Mouse (Mus musculus) MEL (cell line): Measurements from ENCODE around the gene Prkce. TPM values are rescaled to one million over a fixed set of nuclear protein-coding genes. Genes with fewer than 3 reads are reported as not detected.

Experiments used
- DNase-seq: peaks from one replicate; pipeline ENCODE4 v3.0.0; 2011; ENCODE audit warnings: low read depth, low spot score
- H3K27ac ChIP-seq: 2 replicates; pipeline ENCODE4 v1.5.1; 2012; ENCODE audit warnings: low read depth, mild to moderate bottlenecking, control low read depth, low read length, moderate library complexity; ENCODE audit not compliant: control insufficient read depth
- H3K27me3 ChIP-seq, 2 experiments: fragments of 150-350 bp in 1 of 2; sonication (generic) in 1 of 2; 2 replicates each; pipeline ENCODE4 v1.6.1; 2012; ENCODE audit warnings: low read length in 2 of 2, mild to moderate bottlenecking in 2 of 2, improper control_type of control experiment in 1 of 2, moderate library complexity in 1 of 2; ENCODE audit not compliant: insufficient read depth in 2 of 2, control insufficient read depth in 1 of 2
- H3K36me3 ChIP-seq, 2 experiments: 2 replicates each; pipeline ENCODE4 v1.6.1; 2012 to 2014; ENCODE audit warnings: low read length in 2 of 2, improper control_type of control experiment in 1 of 2, inconsistent platforms in 1 of 2, mild to moderate bottlenecking in 1 of 2; ENCODE audit not compliant: insufficient read depth in 2 of 2, control insufficient read depth in 1 of 2
- H3K4me1 ChIP-seq, 2 experiments: fragments of 150-350 bp in 1 of 2; sonication (generic) in 1 of 2; 2 replicates each; pipeline ENCODE4 v1.6.1; 2012; ENCODE audit warnings: low read length in 2 of 2, improper control_type of control experiment in 1 of 2, mild to moderate bottlenecking in 1 of 2; ENCODE audit not compliant: insufficient read depth in 2 of 2, control insufficient read depth in 1 of 2
- H3K4me3 ChIP-seq, 2 experiments: fragments of 150-350 bp in 1 of 2; sonication (generic) in 1 of 2; 2 replicates each; pipeline ENCODE4 v1.5.1; 2012; ENCODE audit warnings: low read depth in 2 of 2, low read length in 2 of 2, mild to moderate bottlenecking in 2 of 2, moderate library complexity in 2 of 2, control low read depth in 1 of 2, improper control_type of control experiment in 1 of 2; ENCODE audit not compliant: control insufficient read depth in 1 of 2, insufficient read depth in 1 of 2
- H3K79me2 ChIP-seq: 2 replicates; pipeline ENCODE4 v1.6.1; 2012; ENCODE audit warnings: mild to moderate bottlenecking, low read length, moderate library complexity; ENCODE audit not compliant: control insufficient read depth, poor library complexity, insufficient read depth
- H3K9ac ChIP-seq: 2 replicates; pipeline ENCODE4 v1.6.1; 2012; ENCODE audit warnings: low read depth, mild to moderate bottlenecking, control low read depth, low read length, moderate library complexity; ENCODE audit not compliant: control insufficient read depth, poor library complexity, severe bottlenecking
- H3K9me3 ChIP-seq: fragments of 150-350 bp; sonication (generic); replicated peaks from 2 replicates; pipeline ENCODE4 v1.6.1; 2012; ENCODE audit warnings: mild to moderate bottlenecking, low read length, improper control_type of control experiment, moderate library complexity; ENCODE audit not compliant: insufficient read depth
- BHLHE40 ChIP-seq: IDR thresholded peaks from 2 replicates; pipeline ENCODE4 v1.6.1; 2012; ENCODE audit warnings: low read depth, mild to moderate bottlenecking, inconsistent platforms, low read length, improper control_type of control experiment, borderline replicate concordance
- CHD1 ChIP-seq: IDR thresholded peaks from 2 replicates; pipeline ENCODE4 v1.6.1; 2012; ENCODE audit warnings: low read depth, mild to moderate bottlenecking, inconsistent platforms, low read length, improper control_type of control experiment
- CHD2 ChIP-seq: IDR thresholded peaks from 2 replicates; pipeline ENCODE4 v1.6.1; 2011; ENCODE audit warnings: low read length, improper control_type of control experiment
- EP300 ChIP-seq, 2 experiments: IDR thresholded peaks; 2 replicates each; pipeline ENCODE4 v1.6.1; 2011; ENCODE audit warnings: improper control_type of control experiment in 2 of 2, low read length in 2 of 2, low read depth in 1 of 2, mild to moderate bottlenecking in 1 of 2
- ETS1 ChIP-seq: IDR thresholded peaks from 2 replicates; pipeline ENCODE4 v1.6.1; 2012; ENCODE audit warnings: low read depth, mild to moderate bottlenecking, inconsistent platforms, low read length, improper control_type of control experiment, moderate library complexity
- GABPA ChIP-seq: IDR thresholded peaks from 2 replicates; pipeline ENCODE4 v1.6.1; 2012; ENCODE audit warnings: low read depth, mild to moderate bottlenecking, inconsistent platforms, low read length, improper control_type of control experiment, moderate library complexity
- KAT2A ChIP-seq: conservative IDR thresholded peaks from 2 replicates; pipeline ENCODE4 v1.6.1; 2012; ENCODE audit warnings: low read depth, low read length, improper control_type of control experiment, inconsistent platforms
- MAFK ChIP-seq: IDR thresholded peaks from 2 replicates; pipeline ENCODE4 v1.6.1; 2011; ENCODE audit warnings: low read depth, mild to moderate bottlenecking, low read length, improper control_type of control experiment, borderline replicate concordance
- MAX ChIP-seq: IDR thresholded peaks from 2 replicates; pipeline ENCODE4 v1.6.1; 2011; ENCODE audit warnings: low read length, improper control_type of control experiment
- MAZ ChIP-seq: IDR thresholded peaks from 2 replicates; pipeline ENCODE4 v1.6.1; 2012; ENCODE audit warnings: low read depth, mild to moderate bottlenecking, inconsistent platforms, low read length, improper control_type of control experiment
- MEF2A ChIP-seq: IDR thresholded peaks from 2 replicates; pipeline ENCODE4 v1.6.1; 2014; ENCODE audit warnings: low read depth, mild to moderate bottlenecking, inconsistent platforms, low read length, improper control_type of control experiment; ENCODE audit not compliant: poor library complexity, insufficient replicate concordance, severe bottlenecking; ENCODE audit errors: extremely low read depth
- MYB ChIP-seq: IDR thresholded peaks from 2 replicates; pipeline ENCODE4 v1.6.1; 2011; ENCODE audit warnings: mild to moderate bottlenecking, low read depth, low read length, improper control_type of control experiment
- MYC ChIP-seq: IDR thresholded peaks from 2 replicates; pipeline ENCODE4 v1.6.1; 2011; ENCODE audit warnings: low read depth, mild to moderate bottlenecking, low read length, improper control_type of control experiment, moderate library complexity
- NELFE ChIP-seq: IDR thresholded peaks from 2 replicates; pipeline ENCODE4 v1.6.1; 2011; ENCODE audit warnings: low read depth, low read length, improper control_type of control experiment
- NRF1 ChIP-seq: IDR thresholded peaks from 2 replicates; pipeline ENCODE4 v1.6.1; 2014; ENCODE audit warnings: low read depth, mild to moderate bottlenecking, inconsistent platforms, low read length, improper control_type of control experiment, moderate library complexity; ENCODE audit not compliant: poor library complexity, insufficient read depth, severe bottlenecking
- POLR2A ChIP-seq, 2 experiments: IDR thresholded peaks; 2 replicates each; pipeline ENCODE4 v1.6.1; 2011 to 2012; ENCODE audit warnings: low read length in 2 of 2, mild to moderate bottlenecking in 2 of 2, control low read depth in 1 of 2, improper control_type of control experiment in 1 of 2, low read depth in 1 of 2, moderate library complexity in 1 of 2; ENCODE audit not compliant: control insufficient read depth in 1 of 2, insufficient read depth in 1 of 2, poor library complexity in 1 of 2
- POLR2AphosphoS5 ChIP-seq: IDR thresholded peaks from 2 replicates; pipeline ENCODE4 v1.6.1; 2012; ENCODE audit warnings: low read depth, borderline replicate concordance, mild to moderate bottlenecking, inconsistent platforms, low read length, moderate library complexity, mixed read lengths
- RAD21 ChIP-seq: IDR thresholded peaks from 2 replicates; pipeline ENCODE4 v1.6.1; 2011; ENCODE audit warnings: mild to moderate bottlenecking, low read depth, low read length, improper control_type of control experiment
- RCOR1 ChIP-seq: IDR thresholded peaks from 2 replicates; pipeline ENCODE4 v1.6.1; 2012; ENCODE audit warnings: low read depth, mild to moderate bottlenecking, inconsistent platforms, low read length, improper control_type of control experiment
- SIN3A ChIP-seq: IDR thresholded peaks from 2 replicates; pipeline ENCODE4 v1.6.1; 2012; ENCODE audit warnings: low read length, improper control_type of control experiment, inconsistent platforms
- TAL1 ChIP-seq: IDR thresholded peaks from 2 replicates; pipeline ENCODE4 v1.6.1; 2012; ENCODE audit warnings: mild to moderate bottlenecking, inconsistent platforms, low read length, moderate library complexity, mixed read lengths
- TBP ChIP-seq: IDR thresholded peaks from 2 replicates; pipeline ENCODE4 v1.8.0; 2011; ENCODE audit warnings: low read depth, low read length, improper control_type of control experiment
- TCF12 ChIP-seq: IDR thresholded peaks from 2 replicates; pipeline ENCODE4 v1.6.1; 2014; ENCODE audit warnings: low read depth, mild to moderate bottlenecking, inconsistent platforms, low read length, improper control_type of control experiment, moderate library complexity
- UBTF ChIP-seq: IDR thresholded peaks from 2 replicates; pipeline ENCODE4 v1.6.1; 2012; ENCODE audit warnings: low read depth, mild to moderate bottlenecking, inconsistent platforms, low read length, improper control_type of control experiment, moderate library complexity, borderline replicate concordance; ENCODE audit not compliant: insufficient read depth
- USF1 ChIP-seq: IDR thresholded peaks from 2 replicates; pipeline ENCODE4 v1.6.1; 2014; ENCODE audit warnings: low read depth, mild to moderate bottlenecking, inconsistent platforms, low read length, improper control_type of control experiment, moderate library complexity
- ZKSCAN1 ChIP-seq: IDR thresholded peaks from 2 replicates; pipeline ENCODE4 v1.6.1; 2012; ENCODE audit warnings: low read depth, mild to moderate bottlenecking, inconsistent platforms, low read length, improper control_type of control experiment, moderate library complexity
- ZMIZ1 ChIP-seq: IDR thresholded peaks from 2 replicates; pipeline ENCODE4 v1.6.1; 2012; ENCODE audit warnings: low read depth, mild to moderate bottlenecking, inconsistent platforms, low read length, improper control_type of control experiment, moderate library complexity
- polyA plus RNA-seq, 2 experiments: library from polyadenylated mRNA; stranded (reverse) in 1 of 2; unstranded in 1 of 2; fragments of >175 nt in 1 of 2; fragments of >200 nt in 1 of 2; gene quantifications; 2 replicates each; pipeline versions ENCODE4 v1.2.1 to v1.2.4; 2012; ENCODE audit warnings: low replicate concordance in 2 of 2, low read depth in 1 of 2; ENCODE audit not compliant: insufficient read length in 2 of 2, insufficient read depth in 1 of 2, missing spikeins in 1 of 2
- total RNA-seq: library from RNA; depleted of rRNA; stranded (reverse); fragments of 300-350 nt; gene quantifications from 2 replicates; pipeline ENCODE4 v1.2.3, GENCODE M21; 2012

The Prkce gene
- total and polyA plus RNA-seq, 3 experiments, result 3.0 to 5.3 TPM; not detected in 1

DNA sequence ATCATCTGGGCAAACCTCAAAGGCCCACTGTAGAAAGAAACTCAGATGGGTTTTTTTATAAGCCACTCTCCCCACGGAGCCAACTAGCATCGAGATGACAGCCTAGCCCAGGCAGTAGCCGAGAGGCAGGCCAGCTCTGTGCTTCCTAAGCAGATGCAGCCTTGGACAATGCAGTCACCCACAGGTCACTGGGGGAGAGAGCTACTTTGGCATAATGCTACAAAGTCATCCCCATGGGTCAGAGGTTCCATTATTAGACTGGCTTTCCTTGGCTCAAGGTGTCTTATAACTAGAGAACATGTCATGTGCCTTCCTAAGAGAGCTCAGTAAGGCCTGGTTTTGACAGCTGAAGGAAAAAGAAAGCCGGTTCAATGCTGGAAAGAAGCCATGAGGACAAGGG lies 465.5 kb downstream of the Prkce start:
- no peak overlapping the region for H3K9ac ChIP-seq
- H3K4me3 ChIP-seq, result no peak overlapping the region
- H3K36me3 ChIP-seq, result no peaks in the 10 kb centered on the region; a peak in 1 of 4 replicates
- TF ChIP-seq USF1 (no peak), POLR2AphosphoS5 (no peak), MEF2A (no peak), ZKSCAN1 (no peak), RCOR1 (no peak), TBP (no peak), RAD21 (no peak), SIN3A (no peak), TCF12 (no peak), GABPA (no peak), ZMIZ1 (no peak), MYC (no peak), NELFE (no peak), KAT2A (no peak), BHLHE40 (no peak), POLR2A (IDR thresholded peaks at IDR 0.05; ENCODE audit: control insufficient read depth in 1 of 2, insufficient read depth in 1 of 2, low read depth in 1 of 2, low read length in 2 of 2, poor library complexity in 1 of 2) (no peak), CHD1 (no peak)
- no peaks in the 10 kb centered on the region for H3K79me2 ChIP-seq
- H3K4me1 ChIP-seq, result no peaks in the 10 kb centered on the region
- H3K9me3 ChIP-seq, result no peaks in the 10 kb centered on the region
- no peak overlapping the region for H3K27ac ChIP-seq
- no peaks in the 10 kb centered on the region for H3K27me3 ChIP-seq
- no peak for DNase-seq

DNA sequence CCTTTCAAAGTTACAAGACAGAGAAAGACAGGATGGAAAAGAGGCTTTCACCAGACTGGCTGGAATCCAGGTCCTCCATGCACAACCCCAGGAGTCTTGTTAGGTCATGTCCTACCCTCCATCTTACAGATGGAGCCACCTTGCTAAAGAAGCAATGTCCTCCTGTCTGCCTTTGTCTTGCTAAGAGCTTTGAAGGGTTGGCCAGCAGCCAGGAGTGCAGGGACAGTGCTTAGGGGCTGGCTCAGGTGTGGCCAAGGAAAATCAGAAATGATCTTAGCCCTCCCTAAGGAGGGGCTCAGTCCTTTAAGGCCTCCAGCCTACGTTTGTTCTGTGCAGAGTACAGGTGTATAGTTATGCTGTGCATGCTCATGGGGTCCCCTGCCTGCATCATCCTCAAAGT lies 469.7 kb downstream of the Prkce start:
- H3K4me3 ChIP-seq, result no peak overlapping the region
- no peak overlapping the region for H3K9ac ChIP-seq
- no peaks in the 10 kb centered on the region for H3K79me2 ChIP-seq
- TF ChIP-seq TAL1 (no peak), CHD2 (no peak), KAT2A (no peak), MAX (no peak), UBTF (no peak), NRF1 (no peak), MAFK (no peak), MAZ (no peak), MYB (no peak), GABPA (no peak), EP300 (IDR thresholded peaks at IDR 0.05; ENCODE audit: low read depth in 1 of 2, low read length in 2 of 2) (no peak), ETS1 (no peak), NELFE (no peak), USF1 (no peak)
- no peaks in the 10 kb centered on the region for H3K27me3 ChIP-seq
- H3K4me1 ChIP-seq, result no peaks in the 10 kb centered on the region
- no peaks in the 10 kb centered on the region for H3K9me3 ChIP-seq
- no peak for DNase-seq
- H3K27ac ChIP-seq, result no peak overlapping the region
- H3K36me3 ChIP-seq, result no peaks in the 10 kb centered on the region; a peak in 1 of 4 replicates
